Mouse (Mus musculus) liver, adult 2 months (tissue): Measurements from ENCODE around the gene Scgn.

ENCODE experiments used
- CTCF ChIP-seq: fragments of 200-500 bp; IDR thresholded peaks from 2 replicates; pipeline ENCODE4 v1.5.1; 2011; ENCODE audit warnings: low read depth, low read length, control low read depth
- POLR2A ChIP-seq: fragments of 200-500 bp; IDR thresholded peaks from 2 replicates; pipeline ENCODE4 v1.6.1; 2011; ENCODE audit warnings: low read length, control low read depth; ENCODE audit not compliant: insufficient read depth; ENCODE audit errors: extremely low read depth

- TF ChIP-seq CTCF (0 out of 2 replicates have a peak, but pooled peaks have one; percentile 3), POLR2A (no peak)
These were observed 36.5 kb upstream of the Scgn start for GRCm38 (mm10) chr13:24027191-24028170.
